Mouse (Mus musculus): Measurements from ENCODE around the gene Fam219b. TPM values are rescaled to one million over a fixed set of nuclear protein-coding genes. Genes with fewer than 3 reads are reported as not detected.

The Fam219b gene
- total RNA-seq, 1 experiment from 2014 or later: 29.2 TPM

DNA sequence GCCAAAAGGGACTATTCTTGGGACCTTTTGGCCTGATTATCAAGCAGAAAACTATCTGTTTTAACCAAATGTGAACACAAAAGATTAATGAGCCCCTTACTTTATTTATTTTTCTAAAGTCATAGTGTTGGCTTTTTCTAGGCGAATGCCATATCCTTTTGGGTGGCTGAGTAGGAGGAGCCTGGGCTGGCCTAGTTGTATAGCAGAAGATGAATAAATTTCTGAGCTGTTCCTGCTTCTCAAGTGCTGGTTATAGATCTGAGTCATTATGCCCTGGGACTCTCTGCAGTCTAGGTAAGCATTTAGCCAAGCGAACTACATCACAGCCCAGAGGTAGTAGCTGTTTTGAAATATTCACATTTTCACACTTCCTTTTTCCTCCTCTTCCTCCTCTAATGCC lies 11.8 kb upstream of the Fam219b start:
- no peak for DNase-seq

DNA sequence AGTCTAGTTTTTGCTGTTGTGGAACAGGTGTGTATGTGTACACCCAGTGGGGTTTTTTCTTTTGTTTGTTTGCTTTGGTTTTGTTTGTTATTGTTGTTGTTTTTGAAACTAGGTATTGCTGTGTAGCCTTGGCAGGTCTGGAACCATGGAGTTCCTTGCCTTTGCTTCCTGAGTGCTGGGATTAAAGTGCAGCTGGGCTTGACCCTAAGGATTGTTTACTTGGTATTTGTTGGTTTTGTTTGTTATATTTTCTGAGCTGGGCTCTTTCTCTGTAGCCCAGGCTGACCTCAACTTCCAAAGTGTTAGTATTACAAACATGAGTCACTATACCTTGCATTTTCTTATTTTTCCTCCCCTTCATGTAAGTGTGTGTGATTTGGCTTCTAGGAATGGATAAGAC lies 10.9 kb upstream of the Fam219b start:
- no peak for DNase-seq

DNA sequence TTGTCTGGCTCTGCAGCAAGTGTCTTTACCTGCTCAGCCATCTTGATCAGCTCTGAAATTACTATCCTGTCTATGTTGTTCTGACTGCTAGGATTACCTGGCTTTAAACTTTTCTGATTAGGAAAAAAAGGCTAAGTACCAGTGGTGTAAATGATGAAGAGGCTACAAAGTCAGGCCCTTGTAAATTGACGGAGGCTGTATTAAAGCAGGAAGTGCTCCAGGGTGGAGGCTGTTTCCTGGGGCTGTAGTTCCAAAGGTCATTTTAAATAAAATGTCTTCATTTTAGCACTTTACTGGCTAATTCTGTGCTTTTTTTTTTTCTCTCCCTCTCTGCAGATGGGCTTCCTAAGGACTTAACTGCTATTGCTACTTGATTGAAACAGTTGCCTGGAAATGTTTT lies 5.4 kb upstream of the Fam219b start:
- no peak for DNase-seq

DNA sequence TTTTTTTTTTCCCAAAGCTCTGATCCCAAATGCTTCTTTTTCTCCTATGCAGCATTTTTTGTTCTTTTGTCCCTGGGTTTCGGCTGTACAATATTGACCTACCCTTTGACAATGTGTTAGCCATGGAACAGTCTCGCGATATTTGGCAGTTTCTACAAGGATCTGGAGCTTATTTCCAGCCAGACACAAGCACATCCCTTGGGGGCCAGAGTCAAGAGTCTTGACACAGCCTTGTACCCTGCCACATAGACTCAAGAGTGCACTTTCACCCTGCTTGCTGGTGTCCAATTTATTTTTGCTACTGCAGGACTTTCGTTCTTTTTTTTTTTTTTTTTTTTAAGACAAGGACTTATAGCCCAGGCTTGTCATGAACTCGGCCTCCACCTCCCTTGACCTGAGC lies 966 bp upstream of the Fam219b start:
- no peak for DNase-seq

DNA sequence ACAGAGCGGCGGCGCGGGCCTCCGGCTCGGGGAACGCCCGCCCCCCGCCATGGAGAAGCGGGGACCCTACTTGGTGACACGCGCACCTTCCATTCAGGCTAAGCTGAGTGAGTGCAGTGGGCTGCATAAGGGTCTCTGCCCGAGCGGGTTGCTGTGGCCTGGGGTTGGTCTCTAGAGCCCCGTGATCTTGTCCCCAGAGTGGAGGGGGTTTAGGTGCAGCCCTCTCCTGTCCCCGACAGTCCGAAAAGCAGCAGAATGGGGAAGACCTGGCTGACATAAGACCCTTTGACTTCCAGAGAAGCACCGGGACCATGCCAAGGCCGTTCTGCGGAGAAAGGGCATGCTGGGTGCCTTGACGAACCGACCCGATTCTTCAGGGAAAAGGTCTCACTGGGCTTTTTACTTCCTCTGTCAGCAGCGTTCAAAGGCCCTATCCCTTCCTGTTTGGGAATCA lies 427 bp downstream of the Fam219b start:
- DNase-seq: peak; percentile 25

DNA sequence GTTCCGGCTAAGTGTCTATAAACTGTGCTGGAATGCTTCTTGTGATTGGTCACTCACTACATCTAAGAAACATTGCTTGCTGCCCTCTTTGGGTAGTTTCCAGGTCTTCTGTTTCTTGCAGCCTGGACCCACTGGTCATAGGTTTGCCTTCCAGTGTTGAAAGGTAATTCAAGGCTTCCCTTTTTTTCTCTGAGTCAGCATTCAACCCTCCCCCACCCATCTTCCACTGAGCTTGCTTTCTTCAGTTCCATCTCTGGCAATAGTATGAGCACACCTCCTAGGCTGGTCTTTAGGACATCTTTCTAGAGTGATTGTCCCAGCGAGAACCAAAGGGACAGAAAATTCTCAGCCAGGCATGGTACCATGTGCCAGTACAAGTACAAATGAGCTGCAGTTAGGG lies 2.2 kb downstream of the Fam219b start:
- DNase-seq: no peak

DNA sequence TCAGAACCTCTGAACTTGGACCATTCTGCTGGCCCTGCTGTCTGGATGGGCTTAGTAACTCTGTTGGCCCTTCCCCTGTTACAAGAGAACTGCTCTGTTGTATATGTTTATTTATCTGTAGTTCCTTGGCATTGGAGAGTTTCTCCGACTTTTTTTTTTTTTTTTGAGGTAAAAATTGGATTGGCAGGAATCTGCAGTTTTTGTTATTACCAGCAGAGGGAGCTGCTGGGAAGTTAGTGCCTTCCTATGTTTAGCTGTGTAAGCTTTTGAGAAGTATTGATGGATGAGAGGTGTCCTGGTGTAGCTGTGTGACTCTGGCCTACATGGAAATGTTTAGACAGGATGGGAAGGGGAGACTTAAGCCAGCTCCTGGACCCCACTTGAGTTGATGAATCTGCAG lies 4.0 kb downstream of the Fam219b start:
- no peak for DNase-seq

DNA sequence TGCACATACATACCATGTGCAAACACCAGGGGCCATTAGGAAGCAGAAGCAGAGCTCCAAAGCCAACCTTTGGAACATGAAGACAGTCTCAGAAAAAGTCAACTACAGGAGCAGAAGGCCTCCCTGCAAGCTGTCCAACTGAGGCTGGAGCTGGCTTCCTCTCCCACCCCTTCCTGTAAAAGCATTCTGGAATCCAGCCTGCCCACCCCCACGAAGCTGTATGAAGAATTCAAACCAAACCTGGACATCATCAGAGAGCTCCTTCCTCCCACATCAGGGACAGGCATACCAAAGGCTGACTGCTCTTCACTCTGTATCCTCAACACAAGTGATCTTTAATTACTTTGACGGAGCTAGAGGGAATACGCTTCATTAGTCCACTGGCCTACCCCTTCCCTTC lies 6.6 kb downstream of the Fam219b start:
- no peak for DNase-seq

DNA sequence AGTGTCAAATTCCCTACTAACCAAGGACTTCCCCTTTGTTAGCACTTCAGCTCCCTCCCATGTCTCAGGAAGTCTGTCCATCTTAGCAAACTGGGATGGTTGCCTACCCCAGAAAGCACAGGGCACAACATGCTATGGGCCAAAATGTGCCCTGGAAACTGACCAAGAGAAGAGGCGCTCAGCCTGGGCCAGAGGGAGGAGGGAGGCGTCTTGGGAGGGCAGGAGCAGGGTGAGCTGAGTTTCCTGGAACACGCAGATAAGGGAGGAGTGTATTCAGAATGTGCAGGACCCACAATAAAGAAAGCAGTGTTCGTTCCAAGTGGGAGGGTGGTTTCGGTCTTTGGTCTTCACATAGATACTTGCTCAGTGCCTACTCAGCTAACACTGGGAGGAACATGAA lies 10.0 kb downstream of the Fam219b start:
- DNase-seq: no peak

DNA sequence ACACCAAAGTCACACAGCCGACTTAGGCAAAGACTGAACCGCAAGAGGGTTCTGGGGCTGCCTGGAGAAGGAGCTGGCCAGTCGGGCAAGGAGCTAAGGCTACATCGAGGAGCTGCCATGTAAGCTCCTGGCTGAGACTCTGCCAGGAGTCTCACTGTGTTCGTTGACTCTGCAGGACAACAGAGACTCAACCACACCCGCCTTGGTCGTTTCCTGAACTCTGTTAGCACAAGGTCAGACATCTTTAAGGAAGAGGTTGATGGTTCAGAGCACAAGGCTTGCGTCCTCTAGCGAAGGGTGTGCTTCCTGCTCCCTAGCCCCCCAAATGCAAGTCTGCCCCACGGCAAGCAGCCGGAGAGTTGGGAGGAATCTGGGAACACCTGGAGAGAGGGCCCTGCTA lies 10.5 kb downstream of the Fam219b start:
- no peak for DNase-seq

DNA sequence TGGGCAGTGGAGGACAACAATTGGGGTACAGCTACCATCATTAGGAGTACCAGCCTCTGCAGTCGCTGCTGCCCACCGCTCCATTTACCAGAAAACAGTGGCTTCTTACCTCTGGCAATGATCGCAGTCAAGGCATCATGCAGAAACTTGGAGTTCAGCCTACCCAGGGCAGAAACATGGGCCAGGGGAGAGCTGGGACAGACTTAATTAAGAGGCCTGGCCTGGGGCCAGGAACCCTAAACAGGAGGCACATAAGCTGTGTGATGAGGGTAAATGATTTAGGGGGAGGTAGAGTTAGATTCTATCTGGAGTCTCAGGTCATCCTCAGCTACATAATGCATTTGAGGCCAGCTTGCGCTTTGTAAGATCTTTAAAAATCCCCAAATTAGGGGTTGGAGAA lies 11.9 kb downstream of the Fam219b start:
- no peak for DNase-seq

DNA sequence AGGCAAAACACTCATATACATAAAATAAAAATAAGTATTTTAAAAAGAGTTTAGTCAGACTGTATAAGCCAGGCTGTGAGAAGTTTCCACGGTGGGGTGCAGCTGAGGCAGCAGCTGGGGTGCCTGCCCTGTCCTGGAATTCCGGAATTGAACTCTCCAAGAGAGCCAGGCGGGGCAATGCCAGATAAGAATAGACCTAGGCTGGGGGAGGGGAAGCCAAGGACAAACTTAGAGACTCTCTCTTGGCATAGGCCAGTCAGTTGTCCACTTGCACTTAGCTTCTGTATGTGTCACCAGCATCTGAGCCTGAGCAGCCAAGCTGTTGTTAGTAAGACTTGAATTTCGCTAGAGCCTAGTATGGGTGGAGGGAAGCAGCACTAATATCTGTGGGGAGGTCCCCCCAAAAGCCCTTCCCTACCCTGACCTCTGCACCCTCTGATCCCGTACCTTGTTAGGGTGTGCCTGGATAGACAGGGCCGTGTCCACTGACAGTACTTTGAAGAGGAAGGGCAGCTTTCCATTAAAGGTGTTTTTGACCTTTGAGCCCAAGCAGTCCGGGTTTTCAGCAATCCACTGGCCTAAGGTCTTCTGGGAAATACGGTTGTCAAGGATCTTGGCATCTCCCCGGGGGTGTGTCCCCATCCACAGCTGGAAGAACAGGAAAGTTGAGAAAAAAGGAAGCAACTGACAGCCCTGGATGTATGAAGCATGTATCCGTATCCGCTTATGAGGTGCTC lies 13.0 kb downstream of the Fam219b start:
- DNase-seq: peak; percentile 49

DNA sequence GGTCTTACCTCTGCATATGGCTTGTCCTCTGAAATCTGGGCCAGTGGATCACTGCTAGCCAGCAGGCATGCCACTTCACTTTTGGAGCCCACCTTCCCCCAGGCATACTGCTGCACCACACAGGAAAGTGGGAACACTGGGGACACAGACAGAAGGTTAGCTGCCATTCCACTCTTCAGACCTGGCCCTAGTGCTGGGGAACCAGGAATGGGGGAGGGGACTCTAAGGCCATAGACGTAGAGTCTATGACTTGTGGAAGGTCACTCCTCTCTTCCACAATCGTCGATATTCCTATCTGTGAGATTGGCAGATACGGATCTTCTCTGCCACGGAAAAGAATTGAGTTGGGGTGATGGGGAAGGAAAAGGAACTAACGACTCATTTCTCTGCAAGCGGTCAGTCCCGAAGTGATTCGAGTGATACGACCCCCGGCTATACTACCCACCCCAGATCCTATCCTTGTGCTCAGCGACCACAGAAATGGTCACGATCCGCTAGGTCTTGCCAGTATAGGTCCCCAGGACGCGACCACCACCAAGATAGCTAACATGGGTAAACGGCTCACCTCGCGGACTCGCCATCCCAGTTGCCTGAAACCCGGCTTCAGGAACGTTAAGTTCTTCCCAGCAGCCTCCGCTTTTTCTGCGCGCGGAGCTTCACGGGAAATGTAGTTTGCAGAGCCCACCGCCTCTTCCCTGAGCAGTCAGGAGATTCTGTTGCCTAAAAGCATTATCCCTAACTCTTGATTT lies 15.0 kb downstream of the Fam219b start, which contains the start of gene Mpi:
TSS of gene Mpi (minus strand) at position 625 of the 749 bp plus-strand sequence.
- DNase-seq: peak; percentile 73

DNA sequence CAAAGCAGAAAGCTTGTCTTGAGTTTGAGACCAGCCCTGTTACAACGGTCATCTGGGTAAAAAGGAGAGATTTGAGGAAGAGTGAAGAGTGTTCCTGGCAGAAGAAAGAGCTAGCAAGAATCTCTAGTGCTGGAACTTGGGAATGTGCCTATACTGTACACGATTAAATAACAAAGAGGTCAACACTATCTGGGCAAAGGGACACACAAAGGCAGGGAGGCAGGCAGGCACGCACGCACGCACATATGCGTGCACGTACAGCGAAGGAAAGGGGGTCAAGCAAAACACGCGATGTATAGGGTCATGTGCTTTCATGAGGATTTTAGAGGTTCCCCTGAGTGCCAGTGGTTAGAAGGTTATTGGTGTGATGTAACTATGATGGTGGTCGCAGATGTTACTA lies 15.8 kb downstream of the Fam219b start:
- DNase-seq: no peak

DNA sequence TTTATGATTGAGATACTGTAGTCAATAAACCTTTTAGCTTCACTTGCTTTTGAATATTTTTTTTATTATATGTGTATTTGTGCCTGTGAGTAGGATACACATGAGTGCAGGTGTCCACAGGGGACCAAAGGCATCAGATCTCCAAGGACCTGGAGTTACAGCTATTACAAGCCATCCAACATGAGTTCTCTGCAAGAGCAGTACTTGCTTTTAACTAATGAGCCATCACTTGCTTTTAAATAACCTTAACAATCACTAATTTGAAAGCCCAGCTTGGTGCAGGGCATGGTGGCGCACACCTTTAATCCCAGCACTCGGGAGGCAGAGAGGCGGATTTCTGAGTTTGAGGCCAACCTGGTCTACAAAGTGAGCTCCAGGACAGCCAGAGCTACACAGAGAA lies 17.4 kb downstream of the Fam219b start:
- DNase-seq: no peak

DNA sequence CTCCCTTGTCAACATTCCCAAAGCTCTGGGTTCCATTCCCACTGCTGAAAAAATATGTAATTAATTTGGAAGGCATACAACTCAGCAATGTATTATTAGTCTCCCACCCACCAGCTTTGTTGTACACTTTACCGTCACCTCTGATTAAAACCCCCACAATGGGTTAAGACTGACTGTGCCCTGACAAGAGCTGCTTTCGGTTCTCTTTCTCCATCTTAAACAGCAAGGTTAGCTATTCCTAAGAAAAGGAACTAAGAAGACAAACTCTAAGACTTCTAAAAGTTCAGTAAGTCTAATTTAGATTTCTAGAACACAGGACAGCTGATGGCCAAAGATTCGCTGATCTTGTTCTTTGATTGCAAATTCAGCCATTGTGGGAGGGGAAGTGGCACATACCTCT lies 19.9 kb downstream of the Fam219b start:
- DNase-seq: no peak

DNA sequence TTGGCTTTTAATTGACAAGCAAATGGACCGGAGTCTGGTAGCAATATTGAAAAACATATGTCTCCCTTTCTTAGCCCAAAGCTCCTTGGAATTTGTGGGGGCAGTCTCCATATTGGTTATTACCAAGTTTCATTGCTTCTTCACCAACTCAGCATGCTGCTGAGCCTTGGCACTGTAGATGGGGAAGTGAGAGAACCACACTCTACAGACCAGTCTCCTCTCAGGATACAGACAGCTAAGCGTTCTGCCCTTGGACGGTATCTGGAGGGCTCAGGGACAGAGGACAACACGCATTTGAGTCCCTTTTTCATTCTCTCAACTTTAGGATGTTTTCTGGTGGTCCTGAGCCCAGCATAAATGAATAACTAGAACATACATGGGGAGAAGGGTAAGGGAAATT lies 21.3 kb downstream of the Fam219b start:
- DNase-seq: no peak

DNA sequence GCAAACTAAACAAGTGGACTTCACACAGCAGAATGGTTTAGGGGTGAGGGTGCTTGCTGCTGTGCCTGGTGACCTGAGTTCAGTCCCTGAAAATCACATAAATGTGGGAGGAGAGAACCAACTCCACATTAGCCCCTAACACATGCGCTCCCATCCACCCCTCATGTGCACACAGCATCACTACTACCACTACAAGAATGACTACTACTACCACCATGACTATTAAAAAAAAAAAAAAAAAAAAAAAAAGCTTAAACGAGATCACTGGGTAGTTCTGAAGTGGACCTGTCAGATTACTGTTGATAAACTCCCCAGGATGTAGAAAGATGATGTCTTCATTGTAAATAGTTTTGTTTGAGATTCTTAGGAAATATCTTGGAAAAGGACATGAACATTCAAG lies 22.2 kb downstream of the Fam219b start:
- no peak for DNase-seq

DNA sequence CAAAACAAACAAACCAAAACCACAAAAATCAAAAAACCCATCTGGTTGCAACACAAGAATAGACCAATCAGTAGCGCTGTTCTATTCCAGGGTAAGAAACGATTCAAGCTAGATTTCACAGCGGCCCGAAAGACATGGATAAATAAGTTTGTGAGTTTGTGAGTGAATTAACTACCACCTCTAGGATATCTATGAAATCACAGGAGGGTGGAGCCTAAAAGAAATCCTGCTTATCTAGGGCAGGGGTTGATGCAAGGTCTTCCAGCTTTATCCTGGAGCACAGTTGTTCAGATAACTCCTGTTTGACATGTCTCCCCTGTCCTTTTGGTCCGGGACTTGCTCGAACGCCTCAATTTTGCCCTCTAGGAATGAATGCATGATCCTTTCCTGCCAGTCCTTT lies 22.9 kb downstream of the Fam219b start:
- no peak for DNase-seq

DNA sequence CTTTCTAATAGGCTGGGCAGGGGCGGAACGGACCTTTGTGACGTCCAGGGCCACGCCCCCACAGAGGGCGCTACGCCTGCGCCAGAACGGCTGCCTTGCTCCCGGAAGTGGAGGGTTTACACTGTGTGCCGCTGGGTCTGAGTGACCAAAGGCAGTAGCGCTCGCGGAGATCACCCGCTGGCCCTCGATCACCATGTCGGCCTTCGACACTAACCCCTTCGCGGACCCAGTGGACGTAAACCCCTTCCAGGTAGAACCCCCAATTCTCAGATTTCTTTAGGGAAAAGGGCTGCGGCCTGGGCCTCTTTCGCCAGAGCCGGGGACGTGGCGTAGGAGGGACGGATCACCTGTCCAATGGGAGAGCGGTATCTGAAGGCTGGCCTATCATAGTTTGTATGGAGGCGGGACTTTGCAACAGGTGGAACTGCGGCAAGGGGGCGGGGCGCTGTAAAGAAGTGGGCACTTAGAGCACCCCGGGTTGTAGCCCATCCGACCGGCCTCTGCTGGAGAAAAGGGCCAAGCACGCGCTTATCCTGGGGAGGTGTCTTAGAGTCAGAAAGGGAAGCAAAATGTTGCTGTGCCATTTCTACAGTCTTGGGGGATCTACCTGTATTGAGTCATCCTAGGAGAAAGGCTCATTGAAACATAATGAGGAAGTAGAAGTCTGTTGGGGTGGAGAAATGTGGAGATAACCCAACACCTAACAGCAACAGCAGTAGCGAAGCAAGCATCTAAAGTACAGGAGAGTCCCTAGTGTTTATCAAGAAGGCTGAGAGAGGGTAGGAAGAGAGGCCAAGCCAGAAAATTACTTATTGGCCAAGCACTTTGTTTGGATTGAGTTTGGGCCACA lies 23.8 kb downstream of the Fam219b start, which contains the start of gene Scamp2:
TSS of gene Scamp2 (plus strand) at position 83 of the 850 bp plus-strand sequence.
- DNase-seq: peak; percentile 94

DNA sequence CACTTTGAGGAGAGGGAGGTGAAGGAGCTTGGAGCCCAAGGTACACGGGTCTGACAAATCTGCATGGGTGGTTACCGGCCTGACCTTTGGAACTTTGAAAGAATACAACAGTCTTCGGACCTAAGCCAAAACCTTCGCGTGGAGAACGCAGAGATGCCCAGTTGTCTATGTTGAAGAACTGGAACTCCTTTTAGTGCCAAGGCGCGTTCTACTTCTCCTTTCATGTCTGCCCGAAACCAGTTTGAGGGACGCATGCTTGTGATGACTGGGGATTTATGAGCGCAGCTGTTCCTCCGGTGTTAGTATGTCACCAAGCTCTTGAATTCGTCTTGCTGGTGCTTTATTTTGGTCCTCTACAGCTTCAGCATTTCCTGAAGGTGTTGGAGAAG lies 24.4 kb downstream of the Fam219b start:
- DNase-seq: no peak

DNA sequence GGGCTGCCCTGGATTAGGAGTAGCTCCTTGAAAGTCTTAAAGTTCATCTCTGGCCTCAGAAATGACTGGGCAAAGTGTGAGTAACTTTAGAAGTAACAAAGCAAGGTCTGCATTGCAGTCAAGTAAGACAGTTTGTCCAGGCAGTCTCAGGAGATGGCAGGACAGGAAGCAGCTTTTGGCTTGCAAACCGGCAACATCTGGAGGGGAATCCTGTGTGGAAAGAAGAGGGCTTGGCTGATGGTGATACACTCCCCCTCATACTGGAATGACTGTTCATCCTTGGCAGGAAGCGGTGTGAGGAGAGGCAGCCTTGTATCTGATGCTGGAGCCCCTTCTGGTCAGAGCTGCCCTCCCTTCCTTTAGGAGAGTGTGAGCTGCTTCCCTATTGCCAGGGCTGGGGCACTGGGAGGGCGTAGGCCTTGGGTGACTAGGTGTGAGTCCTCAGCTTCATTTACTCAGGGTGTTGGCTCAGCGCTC lies 25.6 kb downstream of the Fam219b start:
- no peak for DNase-seq

DNA sequence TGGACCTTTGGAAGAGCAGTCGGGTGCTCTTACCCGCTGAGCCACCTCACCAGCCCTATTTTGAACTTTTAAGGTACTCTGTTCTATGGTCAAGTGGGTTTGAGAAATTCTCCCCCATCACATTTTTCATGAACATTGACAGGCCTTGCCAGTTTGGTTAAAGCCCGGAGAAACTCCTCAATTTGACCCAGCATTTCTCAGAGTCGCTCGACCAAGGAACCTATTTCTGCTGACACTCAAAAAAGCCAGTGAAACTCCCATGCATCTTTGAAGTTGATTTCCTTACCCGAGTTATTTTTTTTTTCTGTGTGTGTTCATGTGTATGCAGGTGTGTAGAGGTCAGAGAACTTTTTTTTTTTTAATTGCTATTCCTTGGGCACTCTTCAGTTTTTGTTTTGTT lies 27.3 kb downstream of the Fam219b start:
- DNase-seq: no peak
